Mouse (Mus musculus) left cerebral cortex, adult 8-10 months (tissue): Measurements from ENCODE around the gene Gm10100. TPM values are rescaled to one million over a fixed set of nuclear protein-coding genes. Genes with fewer than 3 reads are reported as not detected.
"Not testable (repeated sequence)": the region's sequence is repeated elsewhere in the genome, so short reads cannot be mapped to it uniquely, and the experiment has no call there.

Source experiments
- DNase-seq, 2 experiments: peaks; one replicate each; pipeline ENCODE4 v3.0.0; 2022; ENCODE audit warnings: low spot score in 2 of 2
- total RNA-seq, 4 experiments: library from RNA; stranded (reverse); gene quantifications; 2 replicates each; pipeline ENCODE4 v1.2.4; 2022

Gm10100 gene
- total RNA-seq, 4 experiments from 2014 or later: not detected

DNA sequence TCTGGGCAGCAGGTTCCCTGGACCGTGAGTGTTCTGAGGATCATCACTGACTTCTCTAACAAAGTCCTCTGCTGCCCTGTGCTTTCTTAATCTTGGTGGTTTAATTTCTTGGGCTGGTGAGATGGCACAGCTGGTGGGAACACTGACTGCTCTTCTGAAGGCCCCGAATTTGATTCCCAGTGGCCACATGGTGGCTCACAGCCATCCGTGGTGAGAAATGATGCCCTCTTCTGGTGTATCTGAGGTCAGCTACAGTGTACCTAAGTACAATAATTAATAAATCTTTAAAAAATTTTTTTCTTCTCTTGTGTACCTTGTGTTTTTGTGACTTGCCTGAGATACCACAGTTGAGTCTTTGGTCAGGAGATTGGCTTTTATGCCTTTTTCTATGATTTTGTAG is 26.0 kb downstream of the Gm10100 start:
- DNase-seq: not testable (repeated sequence)

DNA sequence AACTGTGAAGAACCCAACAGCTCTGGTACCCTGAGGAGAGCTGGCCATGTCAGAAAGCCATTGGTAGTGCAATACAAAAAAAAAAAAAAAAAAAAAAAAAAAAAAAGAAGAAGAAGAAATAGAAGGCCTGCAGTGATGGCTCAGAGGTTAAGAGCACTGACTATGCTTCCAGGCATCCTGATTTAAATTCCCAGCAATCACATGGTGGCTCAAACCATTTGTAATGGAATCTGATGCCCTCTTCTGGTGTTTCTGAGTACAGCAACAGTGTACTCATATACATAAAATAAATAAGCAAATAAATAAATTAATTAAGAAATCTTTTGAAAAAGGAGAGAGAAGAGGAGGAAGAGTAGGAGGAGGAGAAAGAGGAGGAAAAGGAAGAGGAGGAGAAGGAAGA is 27.2 kb downstream of the Gm10100 start:
- DNase-seq: no peak

DNA sequence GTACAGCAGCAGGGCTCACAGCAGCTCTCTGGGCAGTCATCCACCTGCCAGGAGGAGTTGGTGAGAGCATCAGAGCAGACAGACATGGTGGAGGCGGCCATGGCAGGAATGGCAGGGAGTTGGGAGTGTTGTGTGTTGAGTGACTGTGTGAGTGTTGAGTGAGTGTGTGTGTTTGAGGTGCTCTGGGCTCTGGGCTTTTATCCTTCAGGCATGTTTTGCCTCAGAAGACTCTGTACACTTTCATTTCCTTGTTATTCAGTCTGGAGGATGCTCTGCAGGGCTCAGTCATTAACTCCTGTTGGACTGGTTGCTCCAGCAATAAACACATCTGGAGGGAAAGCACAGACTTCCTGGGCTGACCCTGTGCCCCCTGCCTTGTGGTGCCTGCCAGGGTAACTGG is 33.3 kb downstream of the Gm10100 start, which contains the start of gene Gm3233:
Gene Gm3233 (minus strand): TSS at position 101 of the 400 bp plus-strand sequence.
- DNase-seq: not testable (repeated sequence)

GRCm38 (mm10) chr10:77769727-77770126 is 43.4 kb downstream of the Gm10100 start:
- no peak for DNase-seq

DNA sequence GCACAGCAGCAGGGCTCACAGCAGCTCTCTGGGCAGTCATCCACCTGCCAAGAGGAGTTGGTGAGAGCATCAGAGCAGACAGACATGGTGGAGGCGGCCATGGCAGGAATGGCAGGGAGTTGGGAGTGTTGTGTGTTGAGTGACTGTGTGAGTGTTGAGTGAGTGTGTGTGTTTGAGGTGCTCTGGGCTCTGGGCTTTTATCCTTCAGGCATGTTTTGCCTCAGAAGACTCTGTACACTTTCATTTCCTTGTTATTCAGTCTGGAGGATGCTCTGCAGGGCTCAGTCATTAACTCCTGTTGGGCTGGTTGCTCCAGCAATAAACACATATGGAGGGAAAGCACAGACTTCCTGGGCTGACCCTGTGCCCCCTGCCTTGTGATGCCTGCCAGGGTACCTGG is 44.9 kb downstream of the Gm10100 start, which contains the start of gene Gm3238:
Gene Gm3238 (minus strand): TSS at position 101 of the 400 bp plus-strand sequence.
- not testable (repeated sequence) for DNase-seq

GRCm38 (mm10) chr10:77772142-77772541 is 45.9 kb downstream of the Gm10100 start:
- not testable (repeated sequence) for DNase-seq

Other genes with a start within 250 kb of the Gm10100 start
- gene Fam207a, start 210.7 kb upstream of the Gm10100 start, total RNA-seq: 10 to 100 TPM; 26.6 to 32.7 (median 29.5) TPM
- gene Itgb2, start 196.2 kb upstream of the Gm10100 start, total RNA-seq: 10 to 100 TPM in 2 of 4 experiments, 1 to 10 TPM in 2; 3.8 to 20.4 (median 8.9) TPM
- gene Pttg1ip, start 144.8 kb upstream of the Gm10100 start, total RNA-seq: 10 to 100 TPM; 80.9 to 92.5 (median 89.4) TPM
- gene Sumo3, start 120.4 kb upstream of the Gm10100 start, total RNA-seq: 100 to 1,000 TPM; 172 to 216 (median 192) TPM
- gene Gm49325, start 120.3 kb upstream of the Gm10100 start, total RNA-seq: 10 to 100 TPM; 17.1 to 31.9 (median 23.8) TPM
- gene Ube2g2, start 104.2 kb upstream of the Gm10100 start, total RNA-seq: 10 to 100 TPM; 44.8 to 51.1 (median 49.0) TPM
- gene Tspear, start 39.9 kb upstream of the Gm10100 start, total RNA-seq: 1 to 10 TPM in 1 of 4 experiments, under 1 TPM in 3; 0.35 to 1.1 (median 0.74) TPM
- gene Gm19402, start 35.7 kb upstream of the Gm10100 start, total RNA-seq: not detected
- not detected for gene Gm9508, start 29.3 kb upstream of the Gm10100 start, total RNA-seq
- gene Gm10272, start 19.9 kb upstream of the Gm10100 start, total RNA-seq: not detected
- not detected for gene Gm10024, start 15.0 kb upstream of the Gm10100 start, total RNA-seq
- not detected for gene Gm10142, start 10.7 kb upstream of the Gm10100 start, total RNA-seq
- not detected for gene Krtap12-1, start 5.9 kb upstream of the Gm10100 start, total RNA-seq
- gene Gm18596, start 16.2 kb downstream of the Gm10100 start, total RNA-seq: not detected
- not detected for gene Gm9736, start 24.9 kb downstream of the Gm10100 start, total RNA-seq
- not detected for gene Gm3233, start 33.2 kb downstream of the Gm10100 start, total RNA-seq
- not detected for gene Gm3238, start 44.8 kb downstream of the Gm10100 start, total RNA-seq
- not detected for gene Gm7138, start 50.5 kb downstream of the Gm10100 start, total RNA-seq
- not detected for gene Gm3250, start 56.1 kb downstream of the Gm10100 start, total RNA-seq
- gene Gm7137, start 61.7 kb downstream of the Gm10100 start, total RNA-seq: not detected
- gene Gm9639, start 68.6 kb downstream of the Gm10100 start, total RNA-seq: not detected
- gene Gm19668, start 72.6 kb downstream of the Gm10100 start, total RNA-seq: not detected
- gene Gm9507, start 85.4 kb downstream of the Gm10100 start, total RNA-seq: not detected
- not detected for gene Gm2696, start 88.2 kb downstream of the Gm10100 start, total RNA-seq
- gene Krtap10-4, start 100.6 kb downstream of the Gm10100 start, total RNA-seq: not detected
- not detected for gene Krtap10-10, start 109.5 kb downstream of the Gm10100 start, total RNA-seq
- not detected for gene Gm36176, start 120.3 kb downstream of the Gm10100 start, total RNA-seq
- not detected for gene Gm10318, start 126.4 kb downstream of the Gm10100 start, total RNA-seq
- gene Gm3285, start 135.5 kb downstream of the Gm10100 start, total RNA-seq: not detected
- 10 to 100 TPM in 3 of 4 experiments, 1 to 10 TPM in 1; 9.3 to 10.8 (median 10.4) TPM for gene Lrrc3, start 176.1 kb downstream of the Gm10100 start, total RNA-seq
- 10 to 100 TPM; 49.9 to 64.9 (median 51.2) TPM for gene Trpm2, start 244.1 kb downstream of the Gm10100 start, total RNA-seq